Mouse (Mus musculus) CH12.LX (cell line): ENCODE measurements around the gene Tbc1d30. TPM values are rescaled to one million over a fixed set of nuclear protein-coding genes. Genes with fewer than 3 reads are reported as not detected.

Source experiments
- DNase-seq: peaks from one replicate; pipeline ENCODE4 v3.0.0-alpha.2; 2013; ENCODE audit errors: extremely low read depth
- H3K27ac ChIP-seq: 2 replicates; pipeline ENCODE4 v1.5.1; 2012; ENCODE audit warnings: low read depth, mild to moderate bottlenecking, control low read depth, moderate library complexity; ENCODE audit not compliant: insufficient read depth
- H3K27me3 ChIP-seq: replicated peaks from 2 replicates; pipeline ENCODE3; 2012; ENCODE audit warnings: inconsistent platforms
- H3K36me3 ChIP-seq, 2 experiments: replicated peaks in 1 of 2; 2 replicates each; pipeline versions ENCODE3 to v1.6.1; 2012; ENCODE audit warnings: inconsistent platforms in 1 of 2, low read length in 1 of 2, mild to moderate bottlenecking in 1 of 2, mixed read lengths in 1 of 2, moderate library complexity in 1 of 2; ENCODE audit not compliant: control insufficient read depth in 1 of 2, insufficient read depth in 1 of 2
- H3K4me1 ChIP-seq, 2 experiments: 2 replicates each; pipeline ENCODE4 v1.6.1; 2012; ENCODE audit warnings: inconsistent platforms in 1 of 2, moderate library complexity in 1 of 2; ENCODE audit not compliant: insufficient read depth in 2 of 2, control insufficient read depth in 1 of 2
- H3K4me2 ChIP-seq: 2 replicates; pipeline ENCODE4 v1.6.1; 2012; ENCODE audit warnings: low read depth, mild to moderate bottlenecking, control low read depth; ENCODE audit not compliant: poor library complexity, insufficient read depth, severe bottlenecking
- H3K4me3 ChIP-seq, 3 experiments: fragments of 150-350 bp in 1 of 3; sonication (generic) in 1 of 3; replicated peaks in 1 of 3; 2 replicates each; pipeline versions ENCODE3 to v1.5.1; 2011 to 2012; ENCODE audit warnings: low read depth in 2 of 3, low read length in 2 of 3, mild to moderate bottlenecking in 2 of 3, moderate library complexity in 2 of 3, control low read depth in 1 of 3, improper control_type of control experiment in 1 of 3, inconsistent platforms in 1 of 3, mixed read lengths in 1 of 3; ENCODE audit not compliant: poor library complexity in 1 of 3
- H3K79me2 ChIP-seq: replicated peaks from 2 replicates; pipeline ENCODE4 v1.6.1; 2012; ENCODE audit warnings: mild to moderate bottlenecking, moderate library complexity; ENCODE audit not compliant: control insufficient read depth, poor library complexity, insufficient read depth, severe bottlenecking; ENCODE audit errors: extremely low read depth
- H3K9ac ChIP-seq: 2 replicates; pipeline ENCODE4 v1.6.1; 2012; ENCODE audit warnings: low read depth, mild to moderate bottlenecking, control low read depth, moderate library complexity; ENCODE audit not compliant: insufficient read depth
- H3K9me3 ChIP-seq: replicated peaks from 2 replicates; pipeline ENCODE3; 2012; ENCODE audit warnings: low read length, inconsistent platforms, mixed read lengths
- BHLHE40 ChIP-seq: IDR thresholded peaks from 2 replicates; pipeline ENCODE4 v1.6.1; 2011; ENCODE audit warnings: mild to moderate bottlenecking, low read depth, low read length, improper control_type of control experiment
- CHD1 ChIP-seq: IDR thresholded peaks from 2 replicates; pipeline ENCODE4 v1.6.1; 2012; ENCODE audit warnings: low read depth, low read length, improper control_type of control experiment, inconsistent platforms
- CHD2 ChIP-seq: IDR thresholded peaks from 2 replicates; pipeline ENCODE4 v1.6.1; 2011; ENCODE audit warnings: low read length, improper control_type of control experiment
- CTCF ChIP-seq, 2 experiments: IDR thresholded peaks in 1 of 2; conservative IDR thresholded peaks in 1 of 2; 2 replicates each; pipeline ENCODE4 v1.5.1; 2011 to 2012; ENCODE audit warnings: low read depth in 2 of 2, low read length in 2 of 2, improper control_type of control experiment in 1 of 2, inconsistent platforms in 1 of 2, mild to moderate bottlenecking in 1 of 2, moderate library complexity in 1 of 2
- ELF1 ChIP-seq: IDR thresholded peaks from 2 replicates; pipeline ENCODE4 v1.6.1; 2014; ENCODE audit warnings: low read depth, mild to moderate bottlenecking, inconsistent platforms, low read length, improper control_type of control experiment
- EP300 ChIP-seq: IDR thresholded peaks from 2 replicates; pipeline ENCODE4 v1.6.1; 2011; ENCODE audit warnings: low read length, improper control_type of control experiment
- HCFC1 ChIP-seq: IDR thresholded peaks from 2 replicates; pipeline ENCODE4 v1.6.1; 2012; ENCODE audit warnings: low read depth, mild to moderate bottlenecking, inconsistent platforms, low read length, improper control_type of control experiment
- IRF4 ChIP-seq: IDR thresholded peaks from 2 replicates; pipeline ENCODE4 v1.6.1; 2014; ENCODE audit warnings: low read depth, mild to moderate bottlenecking, inconsistent platforms, low read length, improper control_type of control experiment
- JUN ChIP-seq: IDR thresholded peaks from 2 replicates; pipeline ENCODE4 v1.6.1; 2011; ENCODE audit warnings: low read depth, mild to moderate bottlenecking, low read length, improper control_type of control experiment, moderate library complexity; ENCODE audit not compliant: insufficient read depth
- JUND ChIP-seq: conservative IDR thresholded peaks from 2 replicates; pipeline ENCODE4 v1.6.1; 2011; ENCODE audit warnings: low read depth, low read length, improper control_type of control experiment
- KAT2A ChIP-seq: IDR thresholded peaks from 2 replicates; pipeline ENCODE4 v1.6.1; 2012; ENCODE audit warnings: low read length, improper control_type of control experiment, inconsistent platforms; ENCODE audit not compliant: insufficient replicate concordance
- MAFK ChIP-seq: IDR thresholded peaks from 2 replicates; pipeline ENCODE4 v1.6.1; 2011; ENCODE audit warnings: low read length, improper control_type of control experiment; ENCODE audit not compliant: insufficient replicate concordance
- MAZ ChIP-seq: IDR thresholded peaks from 2 replicates; pipeline ENCODE4 v1.6.1; 2012; ENCODE audit warnings: low read depth, mild to moderate bottlenecking, inconsistent platforms, low read length, improper control_type of control experiment, moderate library complexity
- MXI1 ChIP-seq: IDR thresholded peaks from 2 replicates; pipeline ENCODE4 v1.6.1; 2011; ENCODE audit warnings: mild to moderate bottlenecking, low read depth, low read length, improper control_type of control experiment
- MYC ChIP-seq: IDR thresholded peaks from 2 replicates; pipeline ENCODE4 v1.6.1; 2011; ENCODE audit warnings: low read depth, mild to moderate bottlenecking, improper control_type of control experiment, low read length
- NRF1 ChIP-seq: IDR thresholded peaks from 2 replicates; pipeline ENCODE4 v1.6.1; 2014; ENCODE audit warnings: low read depth, mild to moderate bottlenecking, inconsistent platforms, low read length, improper control_type of control experiment, moderate library complexity
- PAX5 ChIP-seq: IDR thresholded peaks from 2 replicates; pipeline ENCODE4 v1.6.1; 2012; ENCODE audit warnings: low read length, inconsistent platforms, mixed read lengths
- POLR2AphosphoS2 ChIP-seq: IDR thresholded peaks from 2 replicates; pipeline ENCODE4 v1.6.1; 2011; ENCODE audit warnings: low read depth, low read length, improper control_type of control experiment
- RAD21 ChIP-seq: IDR thresholded peaks from 2 replicates; pipeline ENCODE4 v1.6.1; 2011; ENCODE audit warnings: low read depth, mild to moderate bottlenecking, low read length, improper control_type of control experiment, moderate library complexity
- RCOR1 ChIP-seq: conservative IDR thresholded peaks from 2 replicates; pipeline ENCODE4 v1.6.1; 2012; ENCODE audit warnings: low read depth, mild to moderate bottlenecking, inconsistent platforms, low read length, improper control_type of control experiment
- SIN3A ChIP-seq: IDR thresholded peaks from 2 replicates; pipeline ENCODE4 v1.6.1; 2012; ENCODE audit warnings: low read length, improper control_type of control experiment, inconsistent platforms
- TBP ChIP-seq: conservative IDR thresholded peaks from 2 replicates; pipeline ENCODE4 v1.6.1; 2011; ENCODE audit warnings: low read depth, low read length, improper control_type of control experiment
- TCF12 ChIP-seq: IDR thresholded peaks from 2 replicates; pipeline ENCODE4 v1.6.1; 2014; ENCODE audit warnings: low read depth, mild to moderate bottlenecking, inconsistent platforms, low read length, improper control_type of control experiment
- UBTF ChIP-seq: IDR thresholded peaks from 2 replicates; pipeline ENCODE4 v1.6.1; 2012; ENCODE audit warnings: low read depth, mild to moderate bottlenecking, inconsistent platforms, low read length, improper control_type of control experiment, moderate library complexity
- USF1 ChIP-seq: IDR thresholded peaks from 2 replicates; pipeline ENCODE4 v1.6.1; 2014; ENCODE audit warnings: low read depth, mild to moderate bottlenecking, inconsistent platforms, low read length, improper control_type of control experiment
- USF2 ChIP-seq: conservative IDR thresholded peaks from 2 replicates; pipeline ENCODE4 v1.6.1; 2011; ENCODE audit warnings: low read depth, low read length, improper control_type of control experiment
- ZC3H11A ChIP-seq: IDR thresholded peaks from 2 replicates; pipeline ENCODE4 v1.6.1; 2012; ENCODE audit warnings: low read depth, mild to moderate bottlenecking, inconsistent platforms, low read length, improper control_type of control experiment
- ZKSCAN1 ChIP-seq: IDR thresholded peaks from 2 replicates; pipeline ENCODE4 v1.6.1; 2012; ENCODE audit warnings: low read depth, inconsistent platforms, low read length, improper control_type of control experiment, borderline replicate concordance
- ZMIZ1 ChIP-seq: IDR thresholded peaks from 2 replicates; pipeline ENCODE4 v1.6.1; 2012; ENCODE audit warnings: low read depth, mild to moderate bottlenecking, inconsistent platforms, low read length, improper control_type of control experiment
- dilution Hi-C: fragments of 300-500 bp; cut with MboI; formaldehyde crosslinking; loops from 2 replicates; pipeline ENCODE4 v1.14.3; 2020; ENCODE audit warnings: low sequenced_read_pairs; ENCODE audit not compliant: extremely low pct_unique_long_range_greater_than_20kb, extremely low pct_ligation_motif_present
- in situ Hi-C: fragments of 300-500 bp; cut with MboI; formaldehyde crosslinking; loops from 3 replicates; pipeline ENCODE4 v1.14.3; 2019; ENCODE audit warnings: low sequenced_read_pairs, low pct_ligation_motif_present, low pct_unique_long_range_greater_than_20kb, mixed read lengths
- polyA plus RNA-seq: library from polyadenylated mRNA; unstranded; fragments of >175 nt; gene quantifications from 2 replicates; pipeline ENCODE4 v1.2.1, GENCODE M21; 2012; ENCODE audit warnings: low read depth; ENCODE audit not compliant: insufficient read length
- total RNA-seq, 2 experiments: library from RNA; depleted of rRNA; stranded (reverse); fragments of 300-350 nt in 1 of 2; fragments of >200 nt in 1 of 2; gene quantifications; 2 replicates each; pipeline ENCODE4 v1.2.3; 2012 to 2014

The Tbc1d30 gene
- total RNA-seq (2012; rRNA removed) = not detected in 2 replicates
- not detected in 2 replicates for total RNA-seq (2014; rRNA removed)
- polyA plus RNA-seq = 0.16 TPM in 1 of 2 replicates, not detected in the other

- in situ Hi-C loops (no loop called here), dilution Hi-C loops (no loop called here)
- H3K27ac ChIP-seq = no peak within 1 kb of the TSS
- no peaks in the 10 kb centered on the region for H3K27me3 ChIP-seq
- no peaks in the 10 kb centered on the region for H3K79me2 ChIP-seq
- H3K4me1 ChIP-seq = no peaks in the 10 kb centered on the region
- H3K4me3 ChIP-seq = no peak within 1 kb of the TSS
- TF ChIP-seq IRF4 = no peak
- no peak for TF ChIP-seq CHD1
- no peak for TF ChIP-seq RCOR1
- TF ChIP-seq ZKSCAN1 = no peak
- no peak for TF ChIP-seq POLR2AphosphoS2
- no peak for TF ChIP-seq TCF12
- no peak for TF ChIP-seq MXI1
- TF ChIP-seq JUN = no peak
- no peak for TF ChIP-seq KAT2A
- TF ChIP-seq MAFK = no peak
- TF ChIP-seq ZMIZ1 = no peak
- TF ChIP-seq EP300 = no peak
- no peak for TF ChIP-seq NRF1
- no peak for TF ChIP-seq JUND
- TF ChIP-seq CHD2 = no peak
- no peak for TF ChIP-seq HCFC1
- no peak for TF ChIP-seq CTCF (conservative IDR thresholded peaks at IDR 0.05 in 1 of 2, IDR thresholded peaks at IDR 0.05 in 1 of 2; ENCODE audit: low read depth in 2 of 2, low read length in 2 of 2)
- no peak for TF ChIP-seq TBP
- TF ChIP-seq PAX5 = no peak
- no peak for TF ChIP-seq BHLHE40
- no peak for DNase-seq
- no peak within 1 kb of the TSS for H3K9ac ChIP-seq
- no peaks in the 10 kb centered on the region for H3K36me3 ChIP-seq
- H3K4me2 ChIP-seq = no peak within 1 kb of the TSS
- peaks cover 8% of the 10 kb centered on the region for H3K9me3 ChIP-seq
Measured at GRCm38 (mm10) chr10:121351066-121351581, at the start of gene Tbc1d30. TSS of gene Tbc1d30 (minus strand) at chr10:121351278.

GRCm38 (mm10) chr10:121398599-121398998 is 47.5 kb upstream of the Tbc1d30 start:
- peaks cover 30 to 37% of the 10 kb centered on the region in 2 experiments for H3K36me3 ChIP-seq
- H3K27me3 ChIP-seq = no peaks in the 10 kb centered on the region
- H3K4me2 ChIP-seq = no peak overlapping the region
- in situ Hi-C loops = no loop called here
- H3K4me1 ChIP-seq = peaks cover 5 to 9% of the 10 kb centered on the region in 2 experiments; a peak in 3 of 4 replicates
- DNase-seq = no peak
- no peak overlapping the region for H3K9ac ChIP-seq
- H3K27ac ChIP-seq = no peak overlapping the region
- H3K79me2 ChIP-seq = no peaks in the 10 kb centered on the region
- no peaks in the 10 kb centered on the region for H3K9me3 ChIP-seq
- H3K4me3 ChIP-seq = no peak overlapping the region
- no peak for TF ChIP-seq MYC
- no peak for TF ChIP-seq CHD2
- no peak for TF ChIP-seq CTCF (conservative IDR thresholded peaks at IDR 0.05 in 1 of 2, IDR thresholded peaks at IDR 0.05 in 1 of 2; ENCODE audit: low read depth in 2 of 2, low read length in 2 of 2)
- TF ChIP-seq MAFK = no peak
- no peak for TF ChIP-seq JUND
- no peak for TF ChIP-seq EP300
- TF ChIP-seq MAZ = no peak
- TF ChIP-seq USF2 = no peak
- TF ChIP-seq RCOR1 = no peak
- no peak for TF ChIP-seq TCF12
- no peak for TF ChIP-seq MXI1
- TF ChIP-seq RAD21 = no peak
- TF ChIP-seq UBTF = no peak
- TF ChIP-seq ZC3H11A = no peak
- no peak for TF ChIP-seq SIN3A
- no peak for TF ChIP-seq USF1
- TF ChIP-seq ELF1 = no peak
- TF ChIP-seq TBP = no peak
- TF ChIP-seq CHD1 = no peak
- TF ChIP-seq, all 38 proteins: peak for 0
- dilution Hi-C loops = no loop called here
